Mouse (Mus musculus) left cerebral cortex, adult 18-20 months (tissue): ENCODE results near the gene Gm26602. TPM values are rescaled to one million over a fixed set of nuclear protein-coding genes. Genes with fewer than 3 reads are reported as not detected.

Experiments used
- DNase-seq, 2 experiments: peaks; one replicate each; pipeline ENCODE4 v3.0.0; 2021 to 2022; ENCODE audit warnings: low spot score in 2 of 2, mixed read lengths in 1 of 2
- total RNA-seq, 2 experiments: library from RNA; stranded (reverse); gene quantifications; 2 replicates each; pipeline ENCODE4 v1.2.3; 2021

Gm26602 gene
- total RNA-seq, 2 experiments from 2014 or later: not detected

DNA sequence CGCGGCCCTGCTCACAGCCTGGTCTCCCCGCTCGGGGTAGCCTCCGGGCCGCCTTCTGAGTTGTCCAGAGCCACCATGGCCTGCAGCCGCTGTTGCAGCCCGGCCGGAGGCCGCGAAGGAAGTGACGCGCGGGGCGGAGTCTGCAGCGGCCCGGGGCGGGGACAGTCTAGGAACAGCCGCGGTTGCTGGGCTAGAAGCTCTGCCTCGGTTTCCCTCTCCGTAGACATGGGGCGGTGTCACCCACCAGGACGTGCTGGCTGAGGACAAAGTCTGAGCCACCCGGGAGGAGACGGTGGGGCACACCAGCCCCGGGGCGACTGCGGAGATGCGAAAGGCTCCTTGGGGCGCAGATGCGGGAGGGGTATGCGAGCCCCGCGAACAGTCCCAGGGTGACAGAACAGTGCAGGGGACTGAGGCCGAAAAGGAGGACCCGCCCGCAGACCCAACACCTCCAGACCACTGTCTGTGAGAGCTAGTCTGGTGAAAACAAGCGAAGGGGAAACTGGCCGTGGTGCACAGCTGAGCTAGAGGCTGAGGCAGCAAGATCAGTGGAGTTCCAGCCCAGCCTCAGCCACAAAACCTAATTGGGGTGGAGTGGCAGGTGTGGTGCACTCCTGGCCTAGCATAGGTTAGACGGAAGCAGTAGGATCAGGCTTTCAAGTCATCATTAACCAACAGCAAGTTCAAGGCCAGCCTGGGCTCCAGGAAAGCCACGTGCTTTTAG lies 6.3 kb downstream of the Gm26602 start, which contains the start of gene Kiss1r:
TSS of gene Kiss1r (plus strand) at position 164 of the 724 bp plus-strand sequence.
- peak; percentile 84 to 89 for DNase-seq

DNA sequence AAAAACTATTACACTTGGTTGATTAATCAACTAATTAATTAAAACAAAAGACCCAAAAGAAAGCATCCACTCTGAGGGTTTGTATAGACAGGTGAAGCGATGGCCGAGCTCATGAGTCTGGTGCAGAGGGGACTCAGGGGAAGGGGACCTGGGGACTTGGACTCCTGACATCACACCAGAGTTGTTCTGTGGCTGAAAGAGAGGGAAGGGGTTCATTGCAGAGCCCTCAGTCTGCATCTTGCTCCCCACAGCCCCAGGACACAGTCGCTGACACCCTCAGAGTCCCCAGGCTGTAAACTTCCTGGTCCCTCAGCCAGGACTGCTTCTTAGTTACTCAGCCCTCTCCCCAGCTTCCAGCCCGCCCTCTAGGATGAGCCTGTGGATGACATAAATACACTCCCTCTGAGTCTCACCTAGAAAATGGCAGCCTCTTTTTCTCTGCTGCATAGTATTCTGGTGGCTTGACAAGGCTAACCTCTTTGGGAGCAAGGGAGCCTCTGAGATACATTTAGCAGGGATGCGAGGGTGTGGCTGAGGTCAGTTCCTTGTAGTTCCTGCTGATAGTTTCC lies 7.0 kb downstream of the Gm26602 start:
- DNase-seq: no peak

DNA sequence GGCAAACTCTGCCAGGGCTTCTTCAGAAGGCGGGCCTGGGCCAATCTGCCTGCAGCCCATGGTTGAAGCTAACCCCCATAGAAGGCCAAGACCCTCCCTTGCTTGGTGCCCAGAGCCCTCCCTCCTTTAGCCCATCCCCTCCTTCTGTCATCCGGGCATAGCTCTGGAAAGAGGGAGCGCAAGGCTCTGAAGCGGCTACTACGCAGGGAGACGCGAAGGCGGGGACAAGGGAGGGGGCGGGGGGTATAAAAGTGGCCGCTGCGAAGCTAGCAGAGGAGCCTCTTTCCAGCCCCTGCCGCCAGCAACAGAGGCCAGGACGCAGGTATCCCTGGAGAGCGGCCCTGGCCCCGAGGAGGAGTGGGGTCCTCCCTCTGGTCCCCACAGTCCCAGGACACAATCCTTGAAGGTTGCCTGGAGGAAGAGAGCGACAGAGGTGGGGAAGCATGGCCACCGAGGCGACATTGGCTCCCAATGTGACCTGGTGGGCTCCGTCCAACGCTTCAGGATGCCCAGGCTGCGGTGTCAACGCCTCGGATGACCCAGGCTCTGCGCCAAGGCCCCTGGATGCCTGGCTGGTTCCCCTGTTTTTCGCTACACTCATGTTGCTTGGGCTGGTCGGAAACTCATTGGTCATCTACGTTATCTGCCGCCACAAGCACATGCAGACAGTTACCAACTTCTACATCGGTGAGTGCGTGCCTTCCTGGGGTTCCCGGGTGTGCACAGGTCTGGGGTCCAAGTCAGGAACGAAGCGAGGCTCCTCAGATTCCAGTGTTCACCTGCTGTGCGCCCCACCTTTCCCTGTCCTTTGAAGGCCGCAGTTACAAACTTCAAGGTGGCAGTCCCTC lies 7.8 kb downstream of the Gm26602 start:
- DNase-seq: no peak

DNA sequence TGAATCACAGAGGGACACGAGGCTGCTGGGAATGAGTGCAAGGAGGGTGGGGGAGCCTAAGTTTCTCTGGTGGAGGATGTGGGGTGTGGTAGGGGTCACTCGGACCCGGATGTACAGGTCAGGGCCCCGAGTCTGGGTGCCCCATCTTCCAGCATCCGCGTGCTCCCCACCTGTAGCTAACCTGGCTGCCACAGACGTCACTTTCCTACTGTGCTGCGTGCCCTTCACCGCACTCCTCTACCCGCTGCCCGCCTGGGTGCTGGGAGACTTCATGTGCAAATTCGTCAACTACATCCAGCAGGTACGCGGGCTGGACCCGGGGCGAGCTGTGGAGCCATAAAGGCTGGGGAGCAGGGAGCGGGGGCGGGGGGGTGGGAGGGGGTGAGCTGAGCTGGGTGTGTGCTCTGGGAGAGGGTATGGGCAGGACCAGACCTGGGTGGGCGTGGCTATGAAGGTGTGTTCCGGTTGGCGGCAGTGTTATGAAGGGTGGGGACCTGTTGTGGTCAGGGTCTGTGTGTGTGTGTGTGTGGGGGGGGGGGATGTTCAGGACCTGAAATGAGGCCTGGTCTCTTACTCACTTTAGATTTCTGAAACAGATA lies 8.7 kb downstream of the Gm26602 start:
- DNase-seq: no peak

DNA sequence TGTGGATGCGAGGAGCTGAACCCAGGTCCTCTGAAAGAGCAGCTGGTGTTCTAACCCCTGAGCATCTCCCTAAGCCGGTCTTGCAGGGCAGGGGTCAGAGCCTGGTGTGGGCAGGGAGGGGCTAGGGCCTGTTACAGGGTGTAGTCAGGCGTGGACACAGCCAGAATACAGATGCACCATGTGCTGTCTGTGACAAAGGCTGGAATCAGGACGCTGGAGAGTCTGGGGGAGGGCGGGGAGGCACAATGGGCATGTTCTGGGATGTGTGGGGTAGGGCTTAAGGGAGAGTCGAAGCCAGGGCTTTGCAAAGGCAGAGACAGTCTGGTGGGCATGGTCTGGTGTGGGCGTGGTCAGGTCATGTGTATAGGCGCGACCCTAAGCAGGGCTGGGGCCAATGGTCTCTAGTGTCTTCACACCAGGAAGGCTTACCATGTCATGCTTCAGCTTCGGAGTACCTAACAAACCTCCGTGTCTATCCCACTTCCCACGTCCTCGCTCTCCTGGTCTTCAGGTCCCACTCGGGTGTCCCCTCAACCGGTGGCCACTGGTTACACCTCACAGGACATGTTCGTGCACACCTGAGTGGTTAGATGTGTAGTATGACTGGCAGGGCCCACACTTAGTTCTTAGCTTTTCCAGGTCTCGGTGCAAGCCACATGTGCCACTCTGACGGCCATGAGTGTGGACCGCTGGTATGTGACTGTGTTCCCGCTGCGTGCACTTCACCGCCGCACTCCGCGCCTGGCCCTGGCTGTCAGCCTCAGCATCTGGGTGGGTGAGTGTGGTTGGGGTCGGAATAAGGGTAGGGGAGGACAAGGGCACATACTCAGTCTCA lies 9.6 kb downstream of the Gm26602 start:
- no peak for DNase-seq

DNA sequence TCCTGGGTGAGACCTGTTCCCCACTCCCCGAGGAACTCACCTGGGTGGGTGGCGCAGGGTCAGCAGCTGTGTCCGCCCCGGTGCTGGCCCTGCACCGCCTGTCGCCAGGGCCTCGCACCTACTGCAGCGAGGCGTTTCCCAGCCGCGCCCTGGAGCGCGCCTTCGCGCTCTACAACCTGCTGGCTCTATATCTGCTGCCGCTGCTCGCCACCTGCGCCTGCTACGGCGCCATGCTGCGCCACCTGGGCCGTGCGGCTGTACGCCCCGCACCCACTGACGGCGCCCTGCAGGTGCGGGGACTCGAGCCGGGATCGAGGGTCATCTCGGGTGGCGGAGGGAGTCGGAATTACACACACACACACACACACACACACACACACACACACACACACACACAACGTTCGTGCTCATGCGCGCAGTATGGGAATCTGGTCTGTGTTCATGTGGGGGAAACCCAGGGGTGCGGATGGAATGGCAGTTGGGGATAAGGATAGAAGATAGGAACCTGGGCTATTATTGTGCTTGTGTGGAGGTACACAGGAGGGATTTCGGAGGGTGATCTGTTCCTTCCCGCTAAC lies 10.4 kb downstream of the Gm26602 start, which contains the start of gene R3hdm4:
TSS of gene R3hdm4 (minus strand) at position 251 of the 578 bp plus-strand sequence.
- DNase-seq: no peak

DNA sequence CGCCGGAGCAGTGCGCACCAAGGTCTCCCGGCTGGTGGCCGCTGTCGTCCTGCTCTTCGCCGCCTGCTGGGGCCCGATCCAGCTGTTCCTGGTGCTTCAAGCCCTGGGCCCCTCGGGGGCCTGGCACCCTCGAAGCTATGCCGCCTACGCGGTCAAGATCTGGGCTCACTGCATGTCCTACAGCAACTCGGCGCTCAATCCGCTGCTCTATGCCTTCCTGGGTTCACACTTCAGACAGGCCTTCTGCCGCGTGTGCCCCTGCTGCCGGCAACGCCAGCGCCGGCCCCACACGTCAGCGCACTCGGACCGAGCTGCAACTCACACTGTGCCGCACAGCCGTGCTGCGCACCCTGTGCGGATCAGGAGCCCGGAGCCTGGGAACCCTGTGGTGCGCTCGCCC lies 10.9 kb downstream of the Gm26602 start:
- no peak for DNase-seq

DNA sequence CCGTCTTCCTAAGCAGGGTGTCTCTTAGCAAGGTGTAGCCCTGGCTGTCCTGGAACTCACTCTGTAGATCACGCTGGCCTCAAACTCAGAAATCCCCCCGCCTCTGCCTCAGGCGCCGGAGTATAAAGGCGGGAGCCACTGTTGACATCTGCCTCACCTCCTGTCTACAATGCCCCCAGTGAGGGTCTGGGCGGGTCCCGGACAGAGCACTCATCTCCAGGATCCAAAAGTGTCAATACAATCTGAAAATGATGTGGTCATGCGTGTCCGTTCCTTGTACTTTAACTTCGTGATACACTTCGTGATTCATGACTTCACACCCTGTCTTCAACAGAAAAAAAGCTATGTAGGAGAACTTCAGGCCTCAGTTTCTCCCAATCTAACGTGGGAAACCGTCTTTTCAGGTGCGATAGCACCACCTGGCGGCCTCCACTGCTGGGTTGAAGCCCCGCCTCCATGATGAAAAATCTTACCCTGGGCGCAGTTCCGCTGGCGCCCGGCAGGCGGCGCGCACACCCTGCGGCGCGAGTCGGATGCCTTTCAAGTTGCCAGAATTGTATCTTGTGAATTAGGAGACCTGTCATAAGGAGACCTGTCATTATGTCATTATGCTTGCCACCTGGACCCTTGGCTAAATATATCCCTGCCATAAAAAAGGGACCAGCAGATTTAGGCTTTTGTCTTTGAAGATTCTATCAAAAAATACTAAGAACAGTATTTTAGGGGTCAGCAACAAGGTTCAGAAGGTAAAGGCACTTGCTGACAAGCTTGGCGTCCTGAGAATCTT lies 14.5 kb downstream of the Gm26602 start:
- peak; percentile 94 to 97 for DNase-seq

DNA sequence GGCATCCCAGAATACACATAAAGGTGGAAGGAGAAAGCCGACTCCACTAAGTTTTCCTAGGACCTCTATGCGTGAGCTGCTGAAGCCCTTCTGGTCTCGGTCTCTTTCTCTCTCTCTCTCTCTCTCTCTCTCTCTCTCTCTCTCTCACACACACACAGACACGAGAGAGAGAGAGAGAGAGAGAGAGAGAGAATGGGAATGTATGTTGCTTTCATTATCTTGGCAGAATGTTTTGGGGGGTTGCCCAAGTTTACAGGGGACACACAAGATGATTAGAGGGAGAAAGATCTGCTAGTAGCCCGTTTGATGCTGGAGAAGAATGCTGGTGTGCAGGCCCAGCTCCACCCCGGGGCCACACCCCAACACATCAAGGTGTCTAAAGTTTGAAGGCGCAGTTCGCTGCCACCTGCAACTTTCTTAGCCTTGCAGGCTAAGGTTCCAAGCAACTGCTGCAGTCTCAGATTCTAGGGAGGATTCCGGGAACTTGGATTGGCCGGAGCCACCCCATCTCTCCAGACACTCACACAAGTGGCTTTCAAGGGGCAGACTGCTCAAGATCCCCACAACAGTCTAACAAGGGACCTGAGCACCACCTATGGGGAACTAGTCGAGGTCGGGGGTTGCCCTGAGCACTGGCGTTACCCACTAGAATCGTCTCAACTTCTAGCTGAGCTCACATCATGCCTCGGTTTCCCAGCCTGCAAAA lies 15.3 kb downstream of the Gm26602 start:
- no peak for DNase-seq

DNA sequence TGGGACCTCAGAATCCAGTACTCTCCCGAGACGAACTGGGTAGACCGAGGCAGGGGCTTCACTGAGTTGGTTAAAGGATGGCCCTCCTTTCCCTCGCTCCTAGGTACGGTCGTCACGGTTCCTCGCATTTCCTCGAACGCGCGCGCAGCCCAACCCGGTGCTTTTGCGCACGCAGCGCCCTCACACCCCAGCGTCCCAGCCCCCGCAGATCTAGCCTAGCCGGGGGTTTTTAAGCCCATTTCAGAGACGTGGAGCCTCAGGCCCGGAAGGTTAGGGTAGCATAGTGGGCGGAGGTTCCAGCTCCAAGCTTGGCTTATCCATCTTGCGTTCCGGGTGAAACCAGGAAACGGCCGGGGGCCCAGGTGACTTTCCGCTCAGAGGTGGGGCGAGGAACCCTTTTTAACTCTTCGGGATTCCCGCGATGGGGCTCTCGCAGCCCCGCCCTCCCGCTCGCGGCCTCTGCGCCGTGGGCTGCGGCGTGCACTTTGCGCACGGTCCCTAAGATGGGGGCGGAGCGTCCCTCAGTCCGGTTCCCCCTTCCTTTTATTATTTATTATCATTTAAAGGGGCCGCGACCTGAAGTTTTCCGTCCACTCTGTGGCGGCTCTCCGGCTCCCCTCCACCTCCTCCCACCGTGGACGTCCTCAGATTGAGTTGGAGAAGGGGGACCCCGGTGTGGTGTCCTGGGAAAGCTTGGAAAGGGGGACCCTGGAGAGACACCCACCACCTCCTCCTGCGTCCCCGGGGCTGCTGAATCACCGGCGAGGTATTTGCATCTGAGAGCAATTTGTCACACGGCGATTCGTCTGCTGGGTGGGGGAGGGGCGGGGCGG lies 16.1 kb downstream of the Gm26602 start, which contains the start of gene Arid3a:
TSS of gene Arid3a (plus strand) at position 553 of the 833 bp plus-strand sequence.
- DNase-seq: peak; percentile 84 to 90

DNA sequence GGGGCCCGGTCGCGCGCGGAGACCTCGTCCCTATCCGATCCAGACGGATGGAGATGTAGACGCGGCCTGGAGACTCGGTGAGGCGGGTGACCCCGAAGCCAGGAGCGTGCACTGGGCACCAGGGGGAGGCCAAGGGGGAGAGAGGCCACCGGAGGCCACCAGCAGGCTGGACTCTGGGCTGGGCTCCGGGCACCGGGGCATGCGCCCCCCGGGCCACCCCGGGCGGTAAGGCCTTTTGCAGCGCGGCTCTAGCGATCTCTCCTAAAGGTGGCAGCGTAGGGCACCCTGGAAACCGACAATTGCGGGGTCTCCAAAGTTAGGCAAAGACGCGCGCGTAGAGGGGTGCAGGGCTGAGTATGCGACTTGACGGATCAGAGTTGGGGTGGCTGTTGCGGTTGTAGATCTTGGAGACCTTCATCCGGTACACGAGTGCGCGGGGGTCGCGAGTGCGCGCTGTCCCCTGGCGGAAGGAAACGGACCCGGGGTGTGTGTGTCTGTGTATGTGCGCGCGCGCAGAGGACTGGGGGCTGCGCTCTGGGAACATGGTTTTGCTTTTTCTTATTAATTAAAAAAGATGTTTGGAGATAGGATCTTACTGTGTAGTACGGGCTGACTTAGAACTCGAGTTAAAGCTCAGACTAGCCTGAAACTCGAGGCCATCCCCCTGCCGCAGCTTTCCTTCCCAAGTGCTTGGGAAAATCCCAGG lies 16.8 kb downstream of the Gm26602 start:
- DNase-seq: peak in 1 of 2 experiments; percentile 45

DNA sequence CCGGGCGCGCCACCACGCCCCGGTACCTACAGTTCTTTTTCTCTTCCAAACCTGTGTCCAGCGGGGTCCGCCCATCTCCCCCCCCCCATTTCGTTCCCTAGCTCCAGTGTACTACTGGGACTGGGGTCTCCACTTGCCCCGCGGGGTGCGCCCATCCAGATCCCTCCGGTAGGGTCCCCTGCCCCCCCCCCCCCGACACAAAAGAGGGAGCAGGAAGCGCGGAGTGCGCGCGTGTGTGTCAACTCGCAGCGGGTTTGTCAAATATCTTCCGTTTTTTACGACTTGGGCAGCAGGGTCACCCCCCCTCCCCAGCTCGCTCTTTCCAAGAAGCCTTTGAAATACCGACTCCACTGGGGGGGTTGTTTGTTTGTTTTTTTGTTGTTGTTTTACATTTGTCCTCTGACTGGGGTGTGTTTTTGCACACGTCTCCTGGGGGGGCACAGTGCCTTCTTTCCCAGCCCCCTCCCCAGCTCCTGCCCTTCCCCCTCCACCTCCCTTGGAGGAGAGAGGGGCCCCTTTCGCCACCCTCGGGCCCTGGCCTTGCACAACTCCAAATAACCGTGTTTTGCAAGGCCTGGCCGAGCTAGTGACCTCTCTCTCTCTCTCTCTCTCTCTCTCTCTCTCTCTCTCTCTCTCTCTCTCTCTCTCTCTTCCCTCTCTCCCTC lies 17.5 kb downstream of the Gm26602 start:
- DNase-seq: no peak

DNA sequence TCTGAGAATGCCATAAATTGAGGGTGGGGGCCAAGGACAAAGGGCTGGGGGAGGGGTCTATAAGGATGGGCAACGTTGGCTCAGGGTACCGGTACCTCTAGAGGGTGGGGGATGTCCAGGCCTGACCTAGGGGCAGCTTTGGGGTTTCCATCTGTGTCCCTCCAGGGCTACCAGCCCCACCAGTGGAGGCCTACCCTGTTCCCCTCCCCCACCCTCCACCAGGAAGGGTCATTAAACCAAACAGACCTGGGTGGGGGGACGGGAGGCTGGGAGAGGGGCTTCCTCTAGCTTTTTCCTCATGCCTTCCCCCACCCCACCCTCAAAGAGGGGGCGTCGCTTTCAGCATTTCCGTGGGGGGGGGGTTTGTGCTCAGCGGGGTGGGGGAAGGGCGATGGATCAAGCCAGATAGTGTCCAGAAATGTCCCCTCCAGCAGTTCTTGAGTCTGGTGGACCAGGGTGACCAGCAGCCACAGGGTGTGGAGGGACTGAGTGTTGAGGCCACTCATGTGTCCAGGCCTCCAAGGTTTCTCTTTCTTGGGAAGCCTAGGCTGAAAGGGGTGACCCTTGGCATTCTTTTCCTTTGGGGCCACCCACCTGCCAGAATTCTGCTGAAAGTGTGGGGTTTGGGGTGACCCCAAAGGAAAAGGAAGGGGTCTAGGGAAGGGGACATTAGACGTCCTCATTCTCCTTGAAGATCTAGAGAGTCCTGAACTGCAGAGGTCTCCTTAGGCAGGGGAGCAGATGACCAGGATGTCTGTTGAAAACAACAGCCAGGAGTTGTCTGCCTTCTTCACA lies 18.4 kb downstream of the Gm26602 start:
- DNase-seq: no peak

DNA sequence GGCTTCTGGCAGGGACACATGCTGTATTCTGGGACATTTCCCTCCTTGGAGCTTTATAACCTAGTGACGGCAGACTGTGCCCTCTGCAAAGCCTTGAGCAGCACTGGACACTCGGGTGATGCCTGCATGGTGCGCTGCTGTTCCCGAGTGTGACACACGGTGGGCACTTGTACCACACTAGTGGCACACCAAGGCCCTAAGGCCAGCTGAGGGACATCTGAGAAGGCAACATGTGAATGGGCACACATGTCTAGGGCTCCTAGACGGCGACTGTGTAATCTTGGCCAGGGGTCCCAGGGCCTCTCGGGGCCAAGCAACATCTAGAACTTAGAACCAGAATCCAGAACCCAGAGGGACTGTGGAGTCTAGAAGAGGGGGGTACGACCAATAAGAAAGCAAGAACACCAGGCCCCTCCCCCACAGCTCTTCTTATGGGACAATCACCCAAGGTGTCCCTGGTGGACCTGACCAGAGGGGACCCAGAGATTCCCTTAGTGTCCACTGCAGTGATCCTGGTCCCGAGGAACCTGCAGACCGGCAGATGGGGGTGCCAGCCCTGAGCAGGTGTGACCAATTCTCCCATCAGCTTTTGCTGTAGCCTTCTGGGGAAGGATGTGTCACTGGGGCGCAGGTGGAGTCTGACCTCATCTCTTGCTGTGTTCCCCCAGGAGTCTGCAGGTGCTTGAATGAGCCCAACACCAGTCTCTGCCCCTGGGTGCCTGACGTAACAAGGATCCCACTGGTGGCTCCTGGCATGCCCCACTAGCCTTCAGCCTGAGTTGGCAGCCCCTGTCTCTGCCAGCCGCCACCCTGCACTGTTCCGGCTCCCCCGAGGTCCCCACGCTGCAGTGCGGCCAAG lies 19.5 kb downstream of the Gm26602 start:
- no peak for DNase-seq

DNA sequence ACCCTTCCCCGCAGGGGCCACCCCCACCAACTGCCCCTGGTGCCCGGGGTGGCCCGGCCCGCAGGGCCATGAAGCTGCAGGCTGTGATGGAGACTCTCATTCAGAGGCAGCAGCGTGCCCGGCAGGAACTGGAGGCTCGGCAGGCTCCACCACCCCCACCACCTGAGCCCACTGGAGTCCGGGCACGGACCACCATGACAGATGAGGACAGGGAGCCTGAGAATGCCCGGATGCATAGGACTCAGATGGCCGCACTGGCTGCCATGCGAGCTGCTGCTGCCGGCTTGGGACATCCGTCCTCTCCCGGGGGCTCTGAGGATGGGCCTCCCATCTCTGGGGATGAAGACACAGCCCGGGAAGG lies 20.1 kb downstream of the Gm26602 start:
- no peak for DNase-seq
